8 mouse cellular contexts compared by ENCODE assay signal in the genomic region with DNA sequence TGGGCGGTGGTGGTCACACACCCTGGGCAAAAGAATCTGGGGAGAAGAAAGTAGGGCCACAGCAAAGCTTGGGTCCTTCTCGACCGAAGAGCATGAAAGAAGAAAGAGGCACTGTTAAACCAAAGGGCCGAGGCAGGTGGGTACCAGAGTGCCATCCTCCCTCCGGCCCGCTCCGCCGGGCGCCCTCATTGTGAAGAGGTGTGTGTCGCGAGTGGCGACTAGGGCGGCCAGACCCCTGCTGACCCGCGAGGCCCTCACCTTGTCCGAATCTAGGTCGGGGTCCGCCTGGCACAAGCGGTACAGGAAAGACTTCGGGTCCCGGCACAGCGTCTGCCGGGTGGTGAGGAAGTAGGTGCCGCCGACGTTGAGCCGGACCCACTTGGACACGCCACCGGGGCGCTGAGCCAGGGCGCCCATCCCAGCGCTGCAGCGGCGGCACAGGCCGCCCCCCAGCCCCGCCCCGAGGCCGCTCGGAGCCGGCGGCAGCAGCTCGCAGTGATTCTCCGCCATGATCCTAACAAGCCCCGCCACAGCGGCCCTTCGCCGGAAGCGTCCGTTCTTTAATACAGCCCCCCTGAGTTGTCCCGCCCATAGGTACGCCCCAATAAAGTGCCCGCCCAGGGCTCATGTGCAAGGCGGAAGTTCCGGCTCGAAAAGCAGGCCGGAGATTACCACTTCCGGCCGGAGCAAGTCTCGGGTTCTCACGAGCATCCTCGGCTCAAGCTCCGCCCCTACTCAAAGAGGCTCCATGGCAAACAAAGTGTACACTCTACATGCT. TPM values are rescaled to one million over a fixed set of nuclear protein-coding genes. Genes with fewer than 3 reads are reported as not detected.
A peak's percentile ranks its signal among the peaks of the same experiment; 100 is the strongest.
DNase-seq lines count a peak whose midpoint lies in the region; ATAC-seq and TF ChIP-seq lines count a peak whose summit lies in the region.

A gene (minus strand): TSS at position 567 of the 778 bp plus-strand sequence.

- H3K4me2 ChIP-seq in embryonic facial prominence, embryonic 14.5 days (ENCODE audit: low read depth, low read length), result peak within 1 kb of the TSS; percentile 80
- H3K4me2 ChIP-seq in limb, embryonic 13.5 days (replicated peaks), result peak within 1 kb of the TSS; percentile 80
- peak within 1 kb of the TSS; percentile 80 for H3K4me2 ChIP-seq in midbrain, embryonic 16.5 days (ENCODE audit: low read length)

- DNase-seq in 3T3-L1 (ENCODE audit: low read depth, low spot score), result peak; percentile 97
- DNase-seq in adrenal gland, postnatal 4 days (ENCODE audit: low spot score in 2 of 2), result peak; percentile 90 to 93
- DNase-seq in embryonic facial prominence, embryonic 14.5 days (ENCODE audit: low spot score), result peak; percentile 97
- DNase-seq in heart, adult 2 months, result peak; percentile 94 to 95
- DNase-seq in kidney, adult 8-10 months, result peak; percentile 92 to 95
- peak; percentile 91 to 92 for DNase-seq in spleen, postnatal 10 days (ENCODE audit: low spot score in 2 of 2)

- peak within 1 kb of the TSS; percentile 95 for H3K9ac ChIP-seq in embryonic facial prominence, embryonic 14.5 days (ENCODE audit: low read depth, low read length)
- H3K9ac ChIP-seq in heart, adult 2 months (ENCODE audit: low read depth, low read length), result peak within 1 kb of the TSS; percentile 93
- peak within 1 kb of the TSS; percentile 96 for H3K9ac ChIP-seq in limb, embryonic 13.5 days
- peak within 1 kb of the TSS; percentile 91 for H3K9ac ChIP-seq in midbrain, embryonic 16.5 days (ENCODE audit: low read depth, low read length)

- no peaks in the 10 kb centered on the region for H3K27me3 ChIP-seq in embryonic facial prominence, embryonic 14.5 days (replicated peaks; ENCODE audit: control insufficient read depth, insufficient read depth, low read length)
- H3K27me3 ChIP-seq in heart, adult 2 months (ENCODE audit: control insufficient read depth, insufficient read depth, low read length), result no peaks in the 10 kb centered on the region
- no peaks in the 10 kb centered on the region for H3K27me3 ChIP-seq in limb, embryonic 13.5 days
- H3K27me3 ChIP-seq in midbrain, embryonic 16.5 days (ENCODE audit: control insufficient read depth, insufficient read depth, low read depth, low read length), result no peaks in the 10 kb centered on the region

- peak; percentile 86 for TF ChIP-seq POLR2A in heart, adult 2 months (IDR thresholded peaks at IDR 0.05; ENCODE audit: insufficient read depth, low read depth, low read length)

- H3K27ac ChIP-seq in embryonic facial prominence, embryonic 14.5 days (replicated peaks; ENCODE audit: low read depth, low read length), result peak within 1 kb of the TSS; percentile 80
- peak within 1 kb of the TSS; percentile 90 for H3K27ac ChIP-seq in heart, adult 2 months
- peak within 1 kb of the TSS; percentile 85 for H3K27ac ChIP-seq in limb, embryonic 13.5 days
- H3K27ac ChIP-seq in midbrain, embryonic 16.5 days (ENCODE audit: low read length), result peak within 1 kb of the TSS; percentile 87

- H3K4me3 ChIP-seq in embryonic facial prominence, embryonic 14.5 days (ENCODE audit: low read depth, low read length), result peak within 1 kb of the TSS; percentile 98
- peak within 1 kb of the TSS; percentile 89 for H3K4me3 ChIP-seq in heart, adult 2 months
- H3K4me3 ChIP-seq in limb, embryonic 13.5 days, result peak within 1 kb of the TSS; percentile 97
- H3K4me3 ChIP-seq in midbrain, embryonic 16.5 days (ENCODE audit: low read depth, low read length), result peak within 1 kb of the TSS; percentile 66

- H3K9me3 ChIP-seq in embryonic facial prominence, embryonic 14.5 days (ENCODE audit: control insufficient read depth, low read length), result no peaks in the 10 kb centered on the region
- H3K9me3 ChIP-seq in limb, embryonic 13.5 days, result no peaks in the 10 kb centered on the region
- H3K9me3 ChIP-seq in midbrain, embryonic 16.5 days (replicated peaks; ENCODE audit: control insufficient read depth, low read length, poor library complexity, severe bottlenecking), result no peaks in the 10 kb centered on the region

- peaks cover 2% of the 10 kb centered on the region for H3K79me2 ChIP-seq in heart, adult 2 months (replicated peaks; ENCODE audit: control insufficient read depth, insufficient read depth, low read length)

- intact Hi-C loops in heart, adult 2 months (cut with DNase I), result loop anchor here (5.0 kb wide), 1 partner anchor 64 kb away; no protein-coding TSS in a partner anchor

- H3K36me3 ChIP-seq in embryonic facial prominence, embryonic 14.5 days (ENCODE audit: control insufficient read depth, insufficient read depth, low read length), result peaks cover 21% of the 10 kb centered on the region
- no peaks in the 10 kb centered on the region; the same call in 1 of the 2 replicates for H3K36me3 ChIP-seq in heart, adult 2 months (ENCODE audit: control insufficient read depth, insufficient read depth, low read length)
- H3K36me3 ChIP-seq in limb, embryonic 13.5 days, result peaks cover 29% of the 10 kb centered on the region
- peaks cover 3% of the 10 kb centered on the region for H3K36me3 ChIP-seq in midbrain, embryonic 16.5 days (ENCODE audit: control insufficient read depth, insufficient read depth, low read length)

- under 1% methylated on average over 47 of the region's 62 CpGs for WGBS in embryonic facial prominence, embryonic 14.5 days
- WGBS in heart, adult 2 months, result under 1% methylated on average over 60 of the region's 62 CpGs
- WGBS in limb, embryonic 13.5 days, result under 1% methylated on average over 61 of the region's 62 CpGs
- WGBS in midbrain, embryonic 16.5 days, result under 1% methylated on average over 62 of the region's 62 CpGs

- no peak for TF ChIP-seq CTCF in heart, adult 2 months (IDR thresholded peaks at IDR 0.05)

- H3K4me1 ChIP-seq in embryonic facial prominence, embryonic 14.5 days (ENCODE audit: control insufficient read depth, insufficient read depth, low read length), result peaks cover 6% of the 10 kb centered on the region
- peaks cover 2% of the 10 kb centered on the region for H3K4me1 ChIP-seq in heart, adult 2 months (ENCODE audit: control insufficient read depth, insufficient read depth, low read length)
- peaks cover 12% of the 10 kb centered on the region for H3K4me1 ChIP-seq in limb, embryonic 13.5 days
- H3K4me1 ChIP-seq in midbrain, embryonic 16.5 days (ENCODE audit: control insufficient read depth, insufficient read depth, low read length), result peaks cover 18% of the 10 kb centered on the region

- peak; percentile 99 for ATAC-seq in embryonic facial prominence, embryonic 14.5 days (ENCODE audit: low read depth)
- peak; percentile 96 for ATAC-seq in limb, embryonic 13.5 days (ENCODE audit: low FRiP score, low read depth)
- peak; percentile 96 for ATAC-seq in midbrain, embryonic 16.5 days

- peak; percentile 89; the same call in 1 of the 2 replicates for TF ChIP-seq EP300 in heart, adult 2 months (IDR thresholded peaks at IDR 0.05; ENCODE audit: insufficient read depth, low read depth, low read length)

RNA-seq across cellular contexts. Expression of the gene that starts here (rescaled TPM):
- total RNA-seq in adrenal gland, postnatal 4 days (2021), result 10 to 100 TPM; 34.4 to 34.5 TPM
- polyA plus RNA-seq in embryonic facial prominence, embryonic 14.5 days (2014; fragmentation: Nextera tagmentation; extraction: Ambion mirVana), result 56.3 and 57.6 TPM in 2 replicates
- 1 to 10 TPM; 8.4 to 9.1 TPM for total RNA-seq in heart, adult 2 months (2021)
- 9.8 and 12.8 TPM in 2 replicates for polyA plus RNA-seq in heart, adult 2 months (2012; rRNA removed)
- polyA plus RNA-seq in limb, embryonic 13.5 days (2015; fragmentation: Nextera tagmentation; extraction: Ambion mirVana), result 75.7 and 77.4 TPM in 2 replicates
- 72.7 and 75.2 TPM in 2 replicates for polyA plus RNA-seq in midbrain, embryonic 16.5 days (2015; fragmentation: Nextera tagmentation; extraction: Ambion mirVana)

Comparison
In these comparisons a context has a peak if more than half of its experiments do, and no peak if none do; other contexts are left out.
1. Peak in every context shown above with its lines: DNase-seq, ATAC-seq, H3K4me3 ChIP-seq and H3K27ac ChIP-seq.